Comparison of ENCODE assay signal across 17 mouse cellular contexts in genomic region chr5:105686331-105686995, GRCm38 (mm10). TPM values are rescaled to one million over a fixed set of nuclear protein-coding genes. Genes with fewer than 3 reads are reported as not detected.
DNase-seq lines count a peak whose midpoint lies in the region; ATAC-seq and TF ChIP-seq lines count a peak whose summit lies in the region.
"Had no signal": no experiment of that assay in that cellular context is flagged by ENCODE, and none has a peak within 500 bp of the region (broad histone marks: within the 10 kb centered on the region; RNA-seq: fewer than 3 reads in every experiment).

No protein-coding gene starts in this region.

- no peaks in the 10 kb centered on the region for H3K9me3 ChIP-seq in forebrain, postnatal 0 days (ENCODE audit: low read length)
- no peaks in the 10 kb centered on the region for H3K9me3 ChIP-seq in forebrain, embryonic 12.5 days
- no peaks in the 10 kb centered on the region for H3K9me3 ChIP-seq in midbrain, embryonic 14.5 days (ENCODE audit: control insufficient read depth, low read length)
- H3K9me3 ChIP-seq in midbrain, embryonic 16.5 days (replicated peaks; ENCODE audit: control insufficient read depth, low read length, poor library complexity, severe bottlenecking): no peaks in the 10 kb centered on the region
- H3K9me3 ChIP-seq: liver, embryonic 15.5 days; megakaryocyte, embryonic 14.5 days; neural tube, embryonic 13.5 days had no signal

- peak; percentile 54; the same call in 1 of the 2 replicates for ATAC-seq in forebrain, postnatal 0 days
- ATAC-seq in forebrain, embryonic 12.5 days (ENCODE audit: low FRiP score): no peak
- ATAC-seq in midbrain, embryonic 14.5 days (ENCODE audit: low FRiP score, low TSS enrichment): no peak
- ATAC-seq in midbrain, embryonic 16.5 days: no peak
- ATAC-seq in hematopoietic stem cell, adult 5-6 weeks (replicated peaks in 1 of 2; ENCODE audit: insufficient read depth in 1 of 2, low FRiP score in 2 of 2, low TSS enrichment in 1 of 2, low read depth in 1 of 2, poor library complexity in 2 of 2, severe bottlenecking in 2 of 2): peak; percentile 29 to 39; a peak in 3 of 4 replicates

- peak; percentile 53 for TF ChIP-seq CTCF in forebrain, postnatal 0 days (IDR thresholded peaks at IDR 0.05; ENCODE audit: low read depth)

- no peaks in the 10 kb centered on the region for H3K36me3 ChIP-seq in forebrain, postnatal 0 days (ENCODE audit: insufficient read depth)
- H3K36me3 ChIP-seq in forebrain, embryonic 12.5 days (replicated peaks): no peaks in the 10 kb centered on the region
- H3K36me3 ChIP-seq in midbrain, embryonic 14.5 days (ENCODE audit: control insufficient read depth, insufficient read depth, low read length): no peaks in the 10 kb centered on the region
- H3K36me3 ChIP-seq in midbrain, embryonic 16.5 days (ENCODE audit: control insufficient read depth, insufficient read depth, low read length): no peaks in the 10 kb centered on the region
- H3K36me3 ChIP-seq: liver, embryonic 15.5 days; neural tube, embryonic 13.5 days had no signal

- no peak overlapping the region for H3K9ac ChIP-seq in forebrain, postnatal 0 days
- no peak overlapping the region for H3K9ac ChIP-seq in forebrain, embryonic 12.5 days
- H3K9ac ChIP-seq in midbrain, embryonic 14.5 days (replicated peaks; ENCODE audit: low read length): no peak overlapping the region
- no peak overlapping the region for H3K9ac ChIP-seq in midbrain, embryonic 16.5 days (ENCODE audit: low read depth, low read length)
- H3K9ac ChIP-seq: liver, embryonic 15.5 days; neural tube, embryonic 13.5 days had no signal

- H3K27ac ChIP-seq in forebrain, postnatal 0 days (ENCODE audit: low read depth, low read length): no peak overlapping the region
- no peak overlapping the region for H3K27ac ChIP-seq in forebrain, embryonic 12.5 days
- H3K27ac ChIP-seq in midbrain, embryonic 14.5 days (replicated peaks; ENCODE audit: low read depth, low read length): no peak overlapping the region
- no peak overlapping the region for H3K27ac ChIP-seq in midbrain, embryonic 16.5 days (ENCODE audit: low read length)
- H3K27ac ChIP-seq: heart, adult 2 months; liver, embryonic 15.5 days; neural tube, embryonic 13.5 days had no signal

- intact Hi-C loops in left cerebral cortex, postnatal 36 days (cut with DNase I): loop anchor here (10.0 kb wide), 1 partner anchor 282 kb away; no protein-coding TSS in a partner anchor

- H3K4me3 ChIP-seq in forebrain, postnatal 0 days (ENCODE audit: low read depth, low read length): no peak overlapping the region
- H3K4me3 ChIP-seq in forebrain, embryonic 12.5 days (replicated peaks): no peak overlapping the region
- H3K4me3 ChIP-seq in midbrain, embryonic 14.5 days (replicated peaks; ENCODE audit: low read depth, low read length): no peak overlapping the region
- H3K4me3 ChIP-seq in midbrain, embryonic 16.5 days (ENCODE audit: low read depth, low read length): no peak overlapping the region
- H3K4me3 ChIP-seq: erythroblast, embryonic 14.5 days; heart, adult 2 months; liver, embryonic 15.5 days; megakaryocyte, embryonic 14.5 days; neural tube, embryonic 13.5 days had no signal

- WGBS in forebrain, postnatal 0 days: 56% methylated on average over 12 of the region's 12 CpGs
- WGBS in forebrain, embryonic 12.5 days: 71% methylated on average over 12 of the region's 12 CpGs
- WGBS in midbrain, embryonic 14.5 days: 69% methylated on average over 12 of the region's 12 CpGs
- WGBS in midbrain, embryonic 16.5 days: 66% methylated on average over 12 of the region's 12 CpGs

- no peaks in the 10 kb centered on the region for H3K4me1 ChIP-seq in forebrain, postnatal 0 days (ENCODE audit: insufficient read depth)
- H3K4me1 ChIP-seq in forebrain, embryonic 12.5 days: peaks cover 7% of the 10 kb centered on the region; the same call in 1 of the 2 replicates
- H3K4me1 ChIP-seq in midbrain, embryonic 14.5 days (ENCODE audit: control insufficient read depth, insufficient read depth, low read length): 0 out of 2 replicates have a peak, but pooled peaks cover 3% of the 10 kb centered on the region
- H3K4me1 ChIP-seq in midbrain, embryonic 16.5 days (ENCODE audit: control insufficient read depth, insufficient read depth, low read length): no peaks in the 10 kb centered on the region

- peak; percentile 18 for DNase-seq in forebrain, postnatal 0 days
- peak; percentile 54 for DNase-seq in midbrain, embryonic 14.5 days
- DNase-seq in thymus, postnatal 25 days: peak; percentile 36
- DNase-seq in left cerebral cortex, postnatal 36 days (ENCODE audit: low spot score in 2 of 2): no peak
- no peak for DNase-seq in heart, adult 18-20 months
- DNase-seq: cerebellum, adult 2 months; embryo, embryonic 11 days; heart, adult 2 months; heart, postnatal 4 days; kidney, adult 18-20 months had no signal

- no peaks in the 10 kb centered on the region for H3K27me3 ChIP-seq in forebrain, postnatal 0 days (ENCODE audit: insufficient read depth, low read length)
- H3K27me3 ChIP-seq in forebrain, embryonic 12.5 days: 0 out of 2 replicates have a peak, but pooled peaks cover 4% of the 10 kb centered on the region
- no peaks in the 10 kb centered on the region for H3K27me3 ChIP-seq in midbrain, embryonic 14.5 days (ENCODE audit: control insufficient read depth, insufficient read depth, low read length)
- no peaks in the 10 kb centered on the region for H3K27me3 ChIP-seq in midbrain, embryonic 16.5 days (ENCODE audit: control insufficient read depth, insufficient read depth, low read depth, low read length)
- H3K27me3 ChIP-seq: liver, embryonic 15.5 days; megakaryocyte, embryonic 14.5 days; neural tube, embryonic 13.5 days had no signal

- no peak overlapping the region for H3K4me2 ChIP-seq in forebrain, postnatal 0 days (ENCODE audit: low read depth)
- no peak overlapping the region for H3K4me2 ChIP-seq in forebrain, embryonic 12.5 days
- no peak overlapping the region for H3K4me2 ChIP-seq in midbrain, embryonic 14.5 days (ENCODE audit: low read length)
- no peak overlapping the region for H3K4me2 ChIP-seq in midbrain, embryonic 16.5 days (ENCODE audit: low read length)
- H3K4me2 ChIP-seq: liver, embryonic 15.5 days; neural tube, embryonic 13.5 days had no signal

RNA-seq across cellular contexts. Expression of gene Lrrc8d, which starts 13.3 kb away (rescaled TPM):
- total RNA-seq in forebrain, postnatal 0 days (2014; rRNA removed): 11.8 and 16.8 TPM in 2 replicates
- 25.6 and 37.2 TPM in 2 replicates for polyA plus RNA-seq in forebrain, postnatal 0 days (2015; fragmentation: Nextera tagmentation; extraction: Ambion mirVana)
- 32.7 and 36.6 TPM in 2 replicates for polyA plus RNA-seq in forebrain, embryonic 12.5 days (2016; fragmentation: Nextera tagmentation; extraction: Ambion mirVana)
- polyA plus RNA-seq in midbrain, embryonic 14.5 days (2014; fragmentation: Nextera tagmentation; extraction: Ambion mirVana): 33.0 and 45.2 TPM in 2 replicates
- polyA plus RNA-seq in midbrain, embryonic 16.5 days (2015; fragmentation: Nextera tagmentation; extraction: Ambion mirVana): 33.9 and 35.9 TPM in 2 replicates
- total RNA-seq in hematopoietic stem cell, adult 5-6 weeks (2017): 23.8 and 25.3 TPM in 2 replicates
- 10 to 100 TPM; 38.7 to 39.1 TPM for total RNA-seq in left cerebral cortex, postnatal 36 days (2021)
- total RNA-seq in heart, adult 18-20 months (2021): 1 to 10 TPM; 8.1 to 8.8 TPM

Comparison
In these comparisons a context has a peak if more than half of its experiments do, and no peak if none do; other contexts are left out.
1. ATAC-seq: peak in forebrain, postnatal 0 days (single experiment) and hematopoietic stem cell, adult 5-6 weeks (2 of 2); none in forebrain, embryonic 12.5 days (single experiment), midbrain, embryonic 14.5 days (single experiment) and midbrain, embryonic 16.5 days (single experiment).
2. DNase-seq: peak in forebrain, postnatal 0 days (single experiment), midbrain, embryonic 14.5 days (single experiment) and thymus, postnatal 25 days (single experiment); none in left cerebral cortex, postnatal 36 days (0 of 2) and heart, adult 18-20 months (0 of 2).